Mouse (Mus musculus): ENCODE data around the gene Ippk. TPM values are rescaled to one million over a fixed set of nuclear protein-coding genes. Genes with fewer than 3 reads are reported as not detected.

The Ippk gene
- polyA plus RNA-seq, 1 experiment from 2014 or later = 13.7 TPM

- H3K27ac ChIP-seq = no peak overlapping the region
- H3K4me1 ChIP-seq (replicated peaks; ENCODE audit: control insufficient read depth, insufficient read depth, low read length) = no peaks in the 10 kb centered on the region
- H3K4me3 ChIP-seq (replicated peaks; ENCODE audit: low read length) = no peak overlapping the region
- no peaks in the 10 kb centered on the region for H3K27me3 ChIP-seq (ENCODE audit: control insufficient read depth, insufficient read depth, low read length)
- WGBS = 85% methylated on average over 4 of the region's 4 CpGs
- peaks cover 8% of the 10 kb centered on the region; the same call in 1 of the 2 replicates for H3K36me3 ChIP-seq (replicated peaks; ENCODE audit: control insufficient read depth, insufficient read depth)
- DNase-seq (ENCODE audit: low spot score) = no peak
- no peak overlapping the region for H3K9ac ChIP-seq
- no peaks in the 10 kb centered on the region for H3K9me3 ChIP-seq (ENCODE audit: control insufficient read depth, low read length)
- no peak overlapping the region for H3K4me2 ChIP-seq (replicated peaks)
- no peak for ATAC-seq (ENCODE audit: low FRiP score)
Observed at GRCm38 (mm10) chr13:49470319-49470718, 49.3 kb downstream of the Ippk start.

GRCm38 (mm10) chr13:49470806-49471205 is 49.8 kb downstream of the Ippk start:
- Histone ChIP-seq H3K4me1 (replicated peaks; ENCODE audit: control insufficient read depth, insufficient read depth, low read length) (no peaks in the 10 kb centered on the region), H3K36me3 (replicated peaks; ENCODE audit: control insufficient read depth, insufficient read depth) (0 out of 2 replicates have a peak, but pooled peaks cover 3% of the 10 kb centered on the region)

GRCm38 (mm10) chr13:49471981-49472675 is 51.1 kb downstream of the Ippk start:
- no peak overlapping the region for H3K27ac ChIP-seq
- H3K4me1 ChIP-seq (replicated peaks; ENCODE audit: control insufficient read depth, insufficient read depth, low read length) = no peaks in the 10 kb centered on the region
- DNase-seq (ENCODE audit: low spot score) (no peak), ATAC-seq (ENCODE audit: low FRiP score) (no peak)
- H3K4me2 ChIP-seq (replicated peaks) = no peak overlapping the region
- no peak overlapping the region for H3K4me3 ChIP-seq (replicated peaks; ENCODE audit: low read length)
- H3K27me3 ChIP-seq (ENCODE audit: control insufficient read depth, insufficient read depth, low read length) = no peaks in the 10 kb centered on the region
- no peaks in the 10 kb centered on the region for H3K36me3 ChIP-seq (replicated peaks; ENCODE audit: control insufficient read depth, insufficient read depth)
- no peak overlapping the region for H3K9ac ChIP-seq
- no peaks in the 10 kb centered on the region for H3K9me3 ChIP-seq (ENCODE audit: control insufficient read depth, low read length)
- WGBS = 61% methylated on average over 4 of the region's 4 CpGs

More at GRCm38 (mm10) chr13:49470806-49471205, 49.8 kb downstream of the Ippk start:
- ATAC-seq (ENCODE audit: low FRiP score) (no peak), DNase-seq (ENCODE audit: low spot score) (no peak)
- WGBS = 71% methylated on average over 4 of the region's 4 CpGs
- H3K27ac ChIP-seq = no peak overlapping the region
- H3K9me3 ChIP-seq (ENCODE audit: control insufficient read depth, low read length) = no peaks in the 10 kb centered on the region
- no peaks in the 10 kb centered on the region for H3K27me3 ChIP-seq (ENCODE audit: control insufficient read depth, insufficient read depth, low read length)
- no peak overlapping the region for H3K9ac ChIP-seq
- H3K4me3 ChIP-seq (replicated peaks; ENCODE audit: low read length) = no peak overlapping the region
- H3K4me2 ChIP-seq (replicated peaks) = no peak overlapping the region

GRCm38 (mm10) chr13:49472676-49473005 is 51.6 kb downstream of the Ippk start:
- H3K27me3 ChIP-seq (ENCODE audit: control insufficient read depth, insufficient read depth, low read length) = no peaks in the 10 kb centered on the region
- ATAC-seq (ENCODE audit: low FRiP score) (no peak), DNase-seq (ENCODE audit: low spot score) (no peak)
- H3K9me3 ChIP-seq (ENCODE audit: control insufficient read depth, low read length) = no peaks in the 10 kb centered on the region
- H3K4me2 ChIP-seq (replicated peaks) = no peak overlapping the region
- no peak overlapping the region for H3K27ac ChIP-seq
- H3K9ac ChIP-seq = no peak overlapping the region
- no peak overlapping the region for H3K4me3 ChIP-seq (replicated peaks; ENCODE audit: low read length)
- 95% methylated on average over 6 of the region's 6 CpGs for WGBS
- no peaks in the 10 kb centered on the region for H3K4me1 ChIP-seq (replicated peaks; ENCODE audit: control insufficient read depth, insufficient read depth, low read length)
- no peaks in the 10 kb centered on the region for H3K36me3 ChIP-seq (replicated peaks; ENCODE audit: control insufficient read depth, insufficient read depth)

DNA sequence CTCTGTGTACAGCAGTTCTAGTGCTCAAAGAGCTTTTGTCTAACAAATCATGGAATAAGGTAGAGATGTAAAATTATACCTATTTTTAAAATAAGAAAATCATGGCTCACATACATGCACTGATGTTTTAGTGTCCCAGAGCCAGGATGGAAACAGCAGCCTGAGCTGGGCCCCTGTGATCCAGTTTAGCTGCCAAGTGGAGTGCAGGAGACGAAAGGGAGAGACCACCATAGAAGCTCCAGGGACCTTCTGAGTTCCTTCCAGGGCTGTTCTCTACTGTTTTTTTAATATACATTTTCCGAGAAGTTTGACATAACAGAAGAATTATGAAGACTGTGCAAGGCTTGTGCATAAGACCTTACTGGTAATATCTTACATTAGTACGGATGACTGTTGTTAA is 56.8 kb downstream of the Ippk start:
- H3K27me3 ChIP-seq (ENCODE audit: control insufficient read depth, insufficient read depth, low read length) = no peaks in the 10 kb centered on the region
- no peak for ATAC-seq (ENCODE audit: low FRiP score)

DNA sequence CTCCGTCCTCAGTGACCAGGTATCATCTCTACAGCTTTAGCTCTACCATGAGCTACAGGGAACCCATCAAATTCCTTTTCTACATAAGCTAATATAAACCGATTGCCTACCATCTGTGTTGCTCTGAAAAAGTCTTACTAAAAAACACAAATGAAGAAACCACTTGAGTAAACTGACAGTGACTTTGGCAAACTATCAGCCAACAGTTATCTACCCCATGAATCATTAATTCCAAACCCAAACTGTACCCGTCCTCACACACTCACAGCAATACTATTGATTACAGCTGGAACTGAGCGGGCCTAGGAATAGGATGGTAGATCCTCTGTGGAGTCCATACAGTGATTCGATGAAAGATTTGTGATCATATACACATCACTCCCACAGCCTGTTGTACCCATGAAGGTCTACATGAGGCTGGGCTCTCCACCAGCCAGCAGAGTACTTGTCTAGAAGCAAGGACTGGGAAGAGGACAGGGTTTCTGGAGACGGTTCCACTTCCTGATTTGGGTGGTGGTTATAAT is 57.9 kb downstream of the Ippk start:
- H3K27ac ChIP-seq = no peak overlapping the region
- H3K27me3 ChIP-seq (ENCODE audit: control insufficient read depth, insufficient read depth, low read length) = no peaks in the 10 kb centered on the region
- no peak overlapping the region for H3K9ac ChIP-seq
- ATAC-seq (ENCODE audit: low FRiP score) (no peak), DNase-seq (ENCODE audit: low spot score) (no peak)
- H3K36me3 ChIP-seq (replicated peaks; ENCODE audit: control insufficient read depth, insufficient read depth) = no peaks in the 10 kb centered on the region
- H3K9me3 ChIP-seq (ENCODE audit: control insufficient read depth, low read length) = no peaks in the 10 kb centered on the region
- H3K4me2 ChIP-seq (replicated peaks) = no peak overlapping the region
- H3K4me1 ChIP-seq (replicated peaks; ENCODE audit: control insufficient read depth, insufficient read depth, low read length) = no peaks in the 10 kb centered on the region
- WGBS = 92% methylated on average over 6 of the region's 6 CpGs
- H3K4me3 ChIP-seq (replicated peaks; ENCODE audit: low read length) = no peak overlapping the region

More for the DNA sequence above, 56.8 kb downstream of the Ippk start:
- H3K27ac ChIP-seq = no peak overlapping the region
- H3K9me3 ChIP-seq (ENCODE audit: control insufficient read depth, low read length) = no peaks in the 10 kb centered on the region
- no peak overlapping the region for H3K4me2 ChIP-seq (replicated peaks)
- H3K4me3 ChIP-seq (replicated peaks; ENCODE audit: low read length) = no peak overlapping the region
- no peaks in the 10 kb centered on the region for H3K4me1 ChIP-seq (replicated peaks; ENCODE audit: control insufficient read depth, insufficient read depth, low read length)
- WGBS = 92% methylated on average over 3 of the region's 3 CpGs
- H3K9ac ChIP-seq = no peak overlapping the region
- H3K36me3 ChIP-seq (replicated peaks; ENCODE audit: control insufficient read depth, insufficient read depth) = no peaks in the 10 kb centered on the region
- no peak for DNase-seq (ENCODE audit: low spot score)

DNA sequence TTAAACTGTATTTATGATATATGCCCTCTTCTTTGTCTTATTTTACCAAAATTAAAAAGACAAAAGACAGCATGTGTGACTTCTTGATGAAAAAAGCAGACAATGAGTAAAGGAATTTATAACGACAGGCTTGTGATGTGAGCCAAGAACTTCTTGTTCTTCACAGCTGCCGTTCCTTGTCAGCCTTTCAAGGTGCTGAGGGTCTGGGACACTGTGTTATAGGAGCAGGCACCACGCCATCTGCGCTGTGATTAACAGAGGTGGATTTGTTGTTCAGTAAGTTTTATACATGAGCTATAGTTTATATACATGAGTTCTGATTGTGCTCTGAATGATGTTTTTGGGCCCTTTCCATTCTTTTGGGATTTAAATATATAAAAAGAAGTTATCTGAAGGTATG is 58.4 kb downstream of the Ippk start:
- Histone ChIP-seq H3K36me3 (replicated peaks; ENCODE audit: control insufficient read depth, insufficient read depth) (no peaks in the 10 kb centered on the region), H3K4me2 (replicated peaks) (no peak overlapping the region), H3K9ac (no peak overlapping the region), H3K9me3 (ENCODE audit: control insufficient read depth, low read length) (no peaks in the 10 kb centered on the region), H3K4me3 (replicated peaks; ENCODE audit: low read length) (no peak overlapping the region), H3K27ac (no peak overlapping the region), H3K27me3 (ENCODE audit: control insufficient read depth, insufficient read depth, low read length) (no peaks in the 10 kb centered on the region), H3K4me1 (replicated peaks; ENCODE audit: control insufficient read depth, insufficient read depth, low read length) (no peaks in the 10 kb centered on the region)
- no peak for DNase-seq (ENCODE audit: low spot score)
- WGBS = 81% methylated on average over 4 of the region's 4 CpGs
- ATAC-seq (ENCODE audit: low FRiP score) = no peak

DNA sequence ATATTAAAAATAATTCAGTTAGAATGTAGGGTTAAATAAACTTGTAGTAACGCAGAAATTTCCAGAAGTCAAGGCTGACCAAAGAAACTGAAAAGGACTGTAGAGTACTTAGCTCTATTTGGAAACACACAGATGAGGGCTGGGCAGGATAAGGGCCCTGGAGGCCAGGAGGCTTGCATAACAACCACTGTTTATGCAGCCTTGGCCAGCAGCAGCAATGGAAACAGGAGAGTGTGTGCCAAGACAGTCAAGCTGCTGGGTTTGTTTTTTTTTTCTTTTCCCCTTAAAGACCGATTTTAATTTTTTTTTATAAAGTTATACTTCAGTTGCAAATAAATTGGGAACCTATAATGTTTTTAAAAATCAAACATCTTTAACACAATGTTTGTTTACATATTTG is 59.0 kb downstream of the Ippk start:
- Histone ChIP-seq H3K4me3 (replicated peaks; ENCODE audit: low read length) (no peak overlapping the region), H3K4me2 (replicated peaks) (no peak overlapping the region), H3K27me3 (ENCODE audit: control insufficient read depth, insufficient read depth, low read length) (no peaks in the 10 kb centered on the region)

GRCm38 (mm10) chr13:49480551-49480950 is 59.5 kb downstream of the Ippk start:
- Histone ChIP-seq H3K27me3 (ENCODE audit: control insufficient read depth, insufficient read depth, low read length) (no peaks in the 10 kb centered on the region), H3K27ac (no peak overlapping the region), H3K36me3 (replicated peaks; ENCODE audit: control insufficient read depth, insufficient read depth) (no peaks in the 10 kb centered on the region), H3K9me3 (ENCODE audit: control insufficient read depth, low read length) (no peaks in the 10 kb centered on the region), H3K4me1 (replicated peaks; ENCODE audit: control insufficient read depth, insufficient read depth, low read length) (no peaks in the 10 kb centered on the region), H3K9ac (no peak overlapping the region), H3K4me2 (replicated peaks) (no peak overlapping the region), H3K4me3 (replicated peaks; ENCODE audit: low read length) (no peak overlapping the region)
- DNase-seq (ENCODE audit: low spot score) (peak; percentile 35), ATAC-seq (ENCODE audit: low FRiP score) (peak; percentile 55; the same call in 1 of the 2 replicates)
- WGBS = 54% methylated on average over 5 of the region's 5 CpGs

More for the DNA sequence above, 59.0 kb downstream of the Ippk start:
- no peaks in the 10 kb centered on the region for H3K4me1 ChIP-seq (replicated peaks; ENCODE audit: control insufficient read depth, insufficient read depth, low read length)
- H3K27ac ChIP-seq = no peak overlapping the region
- 79% methylated on average over 2 of the region's 2 CpGs for WGBS
- no peak for ATAC-seq (ENCODE audit: low FRiP score)
- no peak overlapping the region for H3K9ac ChIP-seq
- H3K36me3 ChIP-seq (replicated peaks; ENCODE audit: control insufficient read depth, insufficient read depth) = no peaks in the 10 kb centered on the region
- peak; percentile 43 for DNase-seq (ENCODE audit: low spot score)
- H3K9me3 ChIP-seq (ENCODE audit: control insufficient read depth, low read length) = no peaks in the 10 kb centered on the region
